Mouse (Mus musculus) layer of hippocampus, adult 8-10 months (tissue): ENCODE measurements around the gene Plcb4. TPM values are rescaled to one million over a fixed set of nuclear protein-coding genes. Genes with fewer than 3 reads are reported as not detected.
"Not testable (repeated sequence)": the region's sequence is repeated elsewhere in the genome, so short reads cannot be mapped to it uniquely, and the experiment has no call there.

Source experiments
- DNase-seq, 2 experiments: peaks; one replicate each; pipeline ENCODE4 v3.0.0; 2022; ENCODE audit warnings: low spot score in 2 of 2
- total RNA-seq, 4 experiments: library from RNA; stranded (reverse); gene quantifications; 2 replicates each; pipeline ENCODE4 v1.2.4; 2022

Plcb4 gene
- total RNA-seq, 4 experiments from 2014 or later: 18.2 to 34.6 (median 22.3) TPM

- no peak for DNase-seq
Measured at GRCm38 (mm10) chr2:135672459-135673104, 13.8 kb downstream of the Plcb4 start.

GRCm38 (mm10) chr2:135673649-135674048, 14.8 kb downstream of the Plcb4 start:
- no peak for DNase-seq

GRCm38 (mm10) chr2:135675284-135675683, 16.5 kb downstream of the Plcb4 start:
- no peak for DNase-seq

GRCm38 (mm10) chr2:135676978-135677501, 18.2 kb downstream of the Plcb4 start:
- no peak for DNase-seq

- DNase-seq: no peak
Measured at GRCm38 (mm10) chr2:135677601-135678000, 18.8 kb downstream of the Plcb4 start.

- no peak for DNase-seq
Measured at GRCm38 (mm10) chr2:135680001-135680400, 21.2 kb downstream of the Plcb4 start.

GRCm38 (mm10) chr2:135680406-135681134, 21.8 kb downstream of the Plcb4 start:
- no peak for DNase-seq

- DNase-seq: peak; percentile 56 to 66
Measured at GRCm38 (mm10) chr2:135683684-135684440, 25.1 kb downstream of the Plcb4 start.

- DNase-seq: no peak
Measured at GRCm38 (mm10) chr2:135686692-135687091, 27.9 kb downstream of the Plcb4 start.

GRCm38 (mm10) chr2:135687585-135687984, 28.8 kb downstream of the Plcb4 start:
- DNase-seq: no peak

GRCm38 (mm10) chr2:135692568-135693488, 34.0 kb downstream of the Plcb4 start:
- no peak for DNase-seq

- no peak for DNase-seq
Measured at GRCm38 (mm10) chr2:135700686-135701413, 42.0 kb downstream of the Plcb4 start.

- DNase-seq: no peak
Measured at GRCm38 (mm10) chr2:135704673-135705072, 45.9 kb downstream of the Plcb4 start.

GRCm38 (mm10) chr2:135707305-135707704, 48.5 kb downstream of the Plcb4 start:
- no peak for DNase-seq

GRCm38 (mm10) chr2:135708386-135708785, 49.6 kb downstream of the Plcb4 start:
- no peak for DNase-seq

- peak in 1 of 2 experiments; percentile 9 for DNase-seq
Measured at GRCm38 (mm10) chr2:135708796-135709195, 50.0 kb downstream of the Plcb4 start.

GRCm38 (mm10) chr2:135709736-135710135, 50.9 kb downstream of the Plcb4 start:
- DNase-seq: not testable (repeated sequence)

- no peak for DNase-seq
Measured at GRCm38 (mm10) chr2:135711049-135711924, 52.5 kb downstream of the Plcb4 start.

- peak in 1 of 2 experiments; percentile 44 for DNase-seq
Measured at GRCm38 (mm10) chr2:135711925-135712288, 53.1 kb downstream of the Plcb4 start.
